Mouse (Mus musculus) hindlimb bud, embryonic 11.5 days (tissue): ENCODE measurements around the gene Pdcd1lg2.

Experiments
- DNase-seq: peaks from one replicate; pipeline ENCODE4 v3.0.0-alpha.2; 2012; ENCODE audit warnings: low read depth, low spot score; ENCODE audit errors: extremely low spot score

Pdcd1lg2 gene

DNA sequence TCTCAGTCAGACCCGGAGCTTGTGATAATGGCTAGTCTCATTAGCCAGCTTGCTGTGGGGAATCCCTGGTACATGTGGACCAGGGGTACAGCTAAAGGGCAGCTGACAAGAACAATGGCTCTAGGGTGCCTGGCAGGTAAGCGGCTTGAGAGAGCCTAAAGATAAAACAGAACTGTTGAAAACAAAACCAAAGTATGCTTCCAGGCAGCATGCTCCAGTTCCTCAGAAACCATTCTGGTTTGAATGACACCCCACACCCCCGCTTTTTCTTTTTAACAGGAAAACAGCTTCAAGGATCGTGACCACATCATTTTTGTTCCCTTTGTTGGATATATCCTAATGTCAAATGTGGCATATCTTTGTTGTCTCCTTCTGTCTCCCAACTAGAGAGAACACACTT is at the start of gene Pdcd1lg2:
Pdcd1lg2 (plus strand) TSS at position 301 of the 400 bp plus-strand sequence.
- no peak for DNase-seq

DNA sequence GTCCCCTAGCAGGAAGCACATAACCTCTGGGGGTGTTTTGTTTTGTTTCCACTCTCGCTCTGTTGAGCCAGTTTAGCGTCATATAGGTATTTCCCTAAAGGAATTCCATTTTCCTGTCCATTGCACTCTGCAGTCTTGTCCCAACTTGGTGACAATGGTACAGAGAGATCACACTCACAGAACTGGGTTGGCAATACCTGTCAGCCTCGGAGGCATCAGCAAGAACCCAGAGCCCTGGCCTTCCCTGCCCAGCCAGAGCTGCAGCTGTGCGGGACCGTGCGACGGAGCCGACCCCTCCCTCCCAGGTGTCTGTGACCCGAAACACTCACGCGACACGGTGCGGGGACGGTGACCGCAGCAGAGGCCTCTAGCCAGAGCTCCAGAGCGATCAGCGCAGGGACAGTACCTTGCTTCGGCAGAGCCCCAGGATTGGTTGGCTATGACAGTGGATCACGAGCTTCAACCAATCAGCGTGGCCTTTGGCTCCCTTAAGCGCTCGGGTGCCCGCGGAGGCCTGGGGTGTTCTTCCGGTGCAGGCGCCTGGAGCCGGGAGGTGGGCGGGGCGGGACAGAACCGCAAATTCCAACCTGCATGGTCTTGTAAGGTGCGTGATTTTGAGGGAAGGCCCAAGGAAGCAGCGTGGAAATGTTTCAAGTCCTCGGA is 49.1 kb upstream of the Pdcd1lg2 start:
- no peak for DNase-seq

DNA sequence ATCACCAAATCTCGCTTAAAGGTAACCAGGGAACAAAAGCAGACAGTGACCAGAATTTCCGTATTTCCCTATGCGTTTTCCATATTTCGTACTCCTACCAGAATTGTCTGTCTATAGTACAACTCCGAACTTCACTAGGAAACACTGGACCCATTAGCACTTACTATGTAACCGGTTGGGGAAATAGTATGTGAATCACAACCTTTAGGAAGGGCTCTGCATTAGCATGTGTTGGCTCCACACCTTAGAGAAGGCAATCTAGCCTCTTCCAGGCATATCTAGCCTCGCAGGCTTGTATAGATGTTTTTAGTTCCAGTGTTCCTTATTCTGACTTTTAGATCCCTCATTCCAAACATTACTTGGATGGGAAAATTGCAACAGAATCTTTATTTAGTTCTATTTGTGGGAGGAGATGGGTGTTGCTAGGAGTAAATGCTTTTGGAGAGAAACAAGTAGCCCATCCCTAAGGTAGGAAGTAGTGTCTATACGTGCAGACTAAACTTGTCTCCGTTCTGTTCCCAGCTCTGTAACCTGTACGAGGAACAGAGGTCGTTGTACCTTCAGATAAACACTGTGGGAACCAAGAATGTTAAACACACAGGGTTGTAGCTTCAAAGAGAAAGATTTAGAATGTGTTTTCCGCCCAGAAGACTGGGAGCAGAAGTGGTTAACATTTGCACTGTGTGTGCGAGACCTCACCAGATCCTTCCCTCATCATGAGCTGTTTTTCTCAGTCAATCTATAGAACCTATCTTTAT is 48.4 kb upstream of the Pdcd1lg2 start:
- DNase-seq: no peak

DNA sequence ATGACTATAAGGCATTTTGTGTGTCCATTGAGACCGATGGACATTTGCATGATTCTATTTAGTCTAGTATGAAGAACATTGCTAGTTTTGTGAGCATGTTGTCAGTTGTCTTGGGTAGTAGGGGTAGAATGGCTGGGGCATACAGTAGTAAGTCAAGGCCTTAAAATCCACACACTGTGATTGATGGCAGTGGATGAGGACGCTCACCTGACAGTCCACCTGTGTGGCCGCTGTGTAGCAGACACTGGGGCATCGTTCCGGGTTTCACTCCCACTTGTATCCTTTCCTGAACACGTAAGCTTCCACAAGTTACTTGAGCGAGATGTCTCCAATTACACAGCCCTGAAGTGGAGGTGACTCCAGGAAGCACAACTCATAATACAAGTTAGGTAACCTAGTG is 47.2 kb upstream of the Pdcd1lg2 start:
- DNase-seq: no peak

DNA sequence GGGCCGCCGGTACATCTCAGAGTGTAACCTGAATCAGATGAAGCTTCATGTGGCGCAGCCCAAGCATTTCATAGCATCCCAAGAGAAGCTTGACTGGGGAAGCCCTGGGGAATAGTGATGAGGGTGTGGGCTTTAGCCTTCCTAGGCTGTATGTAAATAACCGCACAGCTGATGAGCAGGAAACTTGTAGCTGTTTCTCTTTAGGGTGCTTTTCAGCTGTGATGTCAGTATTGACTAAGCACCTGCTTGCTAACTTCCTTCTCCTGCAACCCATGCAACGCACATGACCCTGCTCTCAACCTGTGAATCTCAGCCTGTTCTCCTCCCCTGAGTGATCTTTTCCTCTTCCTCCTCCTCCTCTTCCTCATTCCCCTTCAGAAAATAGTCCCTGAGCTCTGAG is 46.6 kb upstream of the Pdcd1lg2 start:
- no peak for DNase-seq

DNA sequence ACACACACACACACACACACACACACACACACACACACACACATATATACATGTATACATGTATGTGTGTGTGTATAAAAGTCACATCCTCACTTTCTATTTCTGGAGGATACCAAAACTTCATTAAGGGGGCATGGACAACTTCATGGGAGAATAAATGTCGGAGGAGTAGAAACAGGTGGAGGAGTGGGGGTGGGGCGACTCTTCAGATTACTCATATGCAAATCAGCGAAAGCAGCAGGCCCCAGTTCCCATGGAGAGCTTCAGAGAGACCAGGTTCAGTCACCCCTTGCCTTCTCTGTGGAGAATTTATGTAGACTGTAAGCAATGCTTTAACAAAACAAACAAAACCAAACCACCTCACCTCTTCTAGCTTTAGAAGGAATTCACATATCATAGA is 45.6 kb upstream of the Pdcd1lg2 start:
- DNase-seq: no peak

DNA sequence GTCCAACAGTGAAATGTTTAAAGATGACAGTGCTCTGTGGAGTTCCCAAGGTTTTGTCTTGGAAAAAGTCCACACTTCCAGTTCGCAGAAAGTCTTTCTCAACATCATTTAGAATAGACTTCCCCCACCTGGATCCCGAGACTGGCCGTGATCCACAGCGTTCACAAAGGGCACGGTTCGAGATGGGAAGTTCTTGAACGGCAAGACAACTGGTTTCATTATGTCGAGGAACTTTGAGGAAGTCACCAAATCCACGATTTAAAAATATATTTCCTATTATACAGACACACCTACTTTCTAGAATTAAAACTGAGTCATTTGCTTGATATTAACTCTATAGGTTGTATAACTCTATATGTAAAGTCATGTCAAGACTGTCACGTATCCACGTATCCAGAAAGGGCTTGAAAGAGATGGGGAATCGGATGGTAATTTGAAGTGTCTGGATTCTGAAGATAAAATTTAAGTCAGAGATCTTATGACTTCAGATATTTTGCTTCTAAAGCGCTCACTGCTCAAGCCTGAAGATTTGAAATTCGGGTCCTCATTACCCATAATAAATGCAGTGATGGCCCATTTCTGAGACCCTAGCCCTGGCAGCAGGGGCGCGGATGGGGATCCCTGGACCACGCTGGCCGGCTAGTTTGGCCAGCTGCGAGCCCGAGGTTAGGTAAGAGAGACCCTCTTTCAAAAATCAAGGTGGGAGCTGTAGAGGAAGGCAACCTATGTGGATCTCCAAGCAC is 44.3 kb upstream of the Pdcd1lg2 start:
- no peak for DNase-seq

DNA sequence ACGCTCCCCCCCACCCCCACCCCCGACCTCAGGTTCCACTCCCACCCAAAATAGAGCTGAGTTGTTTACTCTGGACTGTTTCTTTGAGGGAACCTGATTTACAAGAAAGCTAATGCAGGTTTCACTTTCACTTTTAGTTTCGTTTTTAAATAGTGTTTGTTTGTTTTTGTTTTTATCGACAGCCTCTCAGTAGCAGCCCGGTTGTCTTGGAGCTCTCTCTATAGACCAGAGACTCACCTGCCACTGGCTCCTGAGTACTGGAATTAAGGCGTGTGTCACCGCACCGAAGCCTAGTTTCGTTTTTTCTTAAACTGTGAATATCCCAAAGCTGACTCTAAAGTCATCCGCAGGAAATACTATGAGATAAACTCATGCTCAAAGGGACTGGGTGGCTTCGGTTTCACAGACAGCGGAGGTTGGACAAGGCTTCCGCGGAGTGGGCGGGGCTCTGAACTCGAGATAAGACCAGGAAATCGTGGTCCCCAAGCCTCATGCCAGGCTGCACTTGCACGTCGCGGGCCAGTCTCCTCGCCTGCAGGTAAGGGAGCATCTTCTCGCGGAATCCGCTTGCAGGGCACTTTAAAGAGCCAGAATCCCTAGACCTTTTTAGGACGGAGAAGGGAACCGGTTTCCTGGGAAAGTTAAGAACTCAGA is 43.6 kb upstream of the Pdcd1lg2 start, which contains the start of the genes Plgrkt and Cd274:
Plgrkt (minus strand) TSS at position 422 of the 654 bp plus-strand sequence.
Cd274 (plus strand) TSS at position 487 of the 654 bp plus-strand sequence.
- no peak for DNase-seq

DNA sequence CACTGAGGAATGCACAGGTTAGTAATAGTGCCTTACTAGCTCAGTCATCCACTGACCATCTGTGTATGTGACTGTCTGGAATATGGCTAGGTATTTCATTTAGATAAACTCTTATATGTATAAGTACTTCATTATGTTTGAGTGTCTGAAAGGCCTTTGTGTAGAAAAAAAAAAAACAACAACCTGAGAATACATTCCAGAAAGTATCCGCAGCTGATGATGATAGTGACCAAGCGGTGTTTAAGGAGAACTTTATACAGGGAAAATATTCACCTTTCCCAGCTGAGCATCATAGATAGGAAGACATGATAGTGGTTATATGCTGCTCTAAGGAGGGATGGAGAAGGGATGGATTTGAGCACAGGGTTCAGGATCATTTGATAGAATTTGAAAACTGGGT is 42.7 kb upstream of the Pdcd1lg2 start:
- DNase-seq: no peak

DNA sequence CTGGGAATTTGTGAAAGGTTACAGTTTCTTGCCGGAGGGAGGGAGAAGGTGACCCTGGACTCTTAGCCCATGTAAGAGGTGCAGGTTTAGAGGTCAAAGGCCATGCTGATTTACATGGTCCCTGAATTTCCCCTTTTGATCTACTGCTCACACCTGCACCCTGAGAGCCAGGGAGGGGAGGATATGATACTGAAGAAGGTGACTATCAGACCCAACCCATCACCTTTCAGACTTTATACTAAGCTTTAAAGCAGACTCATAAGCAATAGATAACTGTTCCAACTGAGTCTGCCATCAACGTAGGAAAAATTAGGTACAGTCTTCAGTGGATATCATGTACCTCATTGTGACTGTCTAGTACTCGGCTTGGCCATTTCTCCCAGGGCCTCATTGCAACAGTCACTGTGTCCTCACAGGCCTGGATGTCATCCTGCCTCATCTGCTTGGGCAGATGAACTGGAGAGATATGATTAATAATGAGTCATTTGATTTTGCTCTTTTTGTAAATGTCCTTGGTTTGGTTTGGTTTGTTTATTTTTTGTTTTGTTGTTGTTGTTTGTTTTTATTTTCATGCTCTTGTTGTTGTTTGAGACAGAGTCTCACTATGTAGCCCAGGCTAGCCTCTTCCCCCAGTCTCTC is 41.9 kb upstream of the Pdcd1lg2 start:
- DNase-seq: no peak

DNA sequence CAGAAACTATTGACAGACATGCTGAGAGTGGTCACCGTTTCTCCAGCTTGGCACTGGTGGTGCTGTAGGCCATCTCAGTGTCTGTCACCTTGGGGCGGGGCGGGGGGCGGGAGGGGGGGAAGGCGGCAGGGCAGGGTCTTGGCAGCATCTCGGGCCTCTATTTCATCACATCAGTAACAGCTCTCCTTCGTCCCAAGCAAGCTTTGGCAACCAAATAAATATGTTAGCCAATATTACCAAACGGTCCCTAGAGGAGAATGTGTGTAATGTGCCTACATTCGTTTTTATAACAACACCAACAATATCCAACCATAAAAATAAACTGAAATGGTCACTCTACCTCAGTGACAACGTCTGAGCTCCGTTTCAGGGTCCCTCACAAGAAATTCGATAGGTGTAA is 40.6 kb upstream of the Pdcd1lg2 start:
- no peak for DNase-seq

DNA sequence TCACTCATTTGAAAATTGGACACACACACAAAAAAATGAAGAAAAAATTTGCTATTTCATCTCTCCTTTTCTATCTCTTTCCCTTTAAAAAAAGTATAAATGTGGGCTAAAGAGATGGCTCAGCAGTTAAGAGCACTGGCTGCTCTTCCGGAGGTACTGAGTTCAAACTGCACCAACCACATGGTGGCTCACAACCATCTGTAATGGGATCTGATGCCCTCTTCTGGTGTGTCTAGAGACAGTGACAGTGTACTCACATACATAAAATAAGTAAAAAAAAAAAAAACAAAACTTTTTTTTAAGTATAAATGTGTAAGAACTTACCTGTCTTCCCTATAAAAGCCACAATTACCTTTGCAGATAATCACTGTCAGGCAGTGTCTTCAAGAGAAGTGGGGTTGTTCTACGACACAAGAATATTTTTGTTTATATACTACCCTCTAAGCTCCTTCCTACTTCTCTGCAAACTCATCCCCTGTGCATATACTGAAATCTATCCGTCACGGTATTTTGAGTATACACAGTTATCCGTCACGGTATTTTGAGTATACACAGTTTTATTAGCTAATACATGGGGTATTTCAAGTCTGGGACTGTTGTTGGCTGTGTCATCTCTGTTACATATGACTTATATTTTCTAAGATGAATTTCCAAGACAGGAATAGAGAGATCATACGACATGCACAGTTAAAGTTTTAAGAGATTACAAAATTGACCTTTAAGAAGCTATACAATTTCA is 40.0 kb upstream of the Pdcd1lg2 start:
- DNase-seq: no peak

DNA sequence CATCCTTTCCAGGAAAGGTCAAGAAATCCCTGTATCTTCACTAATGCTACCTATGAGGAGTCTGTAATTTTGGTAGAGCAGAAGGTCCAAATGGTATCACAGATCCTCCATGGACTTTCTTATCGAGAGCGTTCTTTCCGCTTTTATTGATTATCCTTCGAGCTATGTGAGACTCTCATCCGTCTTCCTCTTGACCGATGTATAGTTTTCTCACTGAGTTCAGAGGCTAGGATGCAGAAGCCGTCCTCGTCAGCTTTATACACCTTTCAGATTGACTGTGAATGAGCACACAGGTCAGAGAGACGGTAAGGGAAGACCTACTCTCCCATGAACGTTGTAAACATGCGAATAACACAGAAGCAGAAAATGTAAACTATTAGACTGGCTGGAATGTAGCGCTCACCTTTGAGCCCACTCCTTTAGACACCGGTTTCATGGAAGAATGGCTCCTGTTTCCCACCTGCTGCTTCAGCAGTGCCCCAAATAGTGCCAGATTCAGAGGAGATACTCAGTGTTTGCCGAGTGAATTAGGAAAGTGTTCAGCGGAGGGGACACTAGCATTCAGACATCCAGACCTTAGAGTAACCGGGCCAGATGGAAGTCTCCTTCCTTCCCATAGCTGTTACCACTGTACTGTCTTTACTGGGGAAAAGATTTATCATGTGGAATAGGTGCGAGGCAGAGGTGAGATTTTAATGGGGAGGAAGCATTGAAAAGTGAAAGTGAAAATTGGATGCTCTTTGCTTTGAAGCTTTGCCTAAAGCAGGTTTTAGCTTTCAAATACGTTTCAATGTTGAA is 39.2 kb upstream of the Pdcd1lg2 start:
- DNase-seq: no peak

DNA sequence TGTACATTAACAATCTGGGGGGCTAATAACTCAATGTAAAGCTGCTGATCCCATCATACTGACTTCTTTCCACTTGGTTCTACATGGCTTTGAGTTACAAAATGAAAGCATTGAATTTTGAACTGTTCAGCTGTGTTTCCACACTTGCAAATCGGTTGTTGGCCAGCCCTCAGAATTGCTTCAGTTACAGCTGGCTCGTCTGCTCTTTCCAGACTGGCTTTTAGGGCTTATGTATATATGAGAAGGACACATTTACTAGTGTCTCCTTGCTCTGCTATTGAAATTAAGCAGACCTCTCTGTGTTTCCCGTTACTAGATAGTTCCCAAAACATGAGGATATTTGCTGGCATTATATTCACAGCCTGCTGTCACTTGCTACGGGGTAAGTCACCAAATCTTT is 38.6 kb upstream of the Pdcd1lg2 start:
- no peak for DNase-seq

DNA sequence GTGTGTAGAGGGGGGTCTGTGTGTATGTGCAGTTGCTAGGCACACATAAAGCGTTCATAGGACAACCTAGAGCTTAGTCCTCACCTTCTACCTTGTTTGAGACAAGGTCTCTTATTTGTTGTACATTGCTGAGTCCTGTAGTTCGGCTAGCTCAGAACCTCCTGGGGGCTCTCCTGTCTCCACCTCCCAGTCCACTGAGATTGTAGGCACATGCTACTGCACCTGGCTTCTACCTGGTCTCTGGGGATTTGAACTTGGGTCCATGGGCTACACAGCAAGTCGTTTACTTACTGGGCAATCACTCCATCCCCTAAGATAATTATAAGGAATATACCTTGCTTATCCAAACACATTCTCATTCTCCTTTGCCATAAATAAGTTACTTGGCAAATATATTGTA is 38.1 kb upstream of the Pdcd1lg2 start:
- no peak for DNase-seq

DNA sequence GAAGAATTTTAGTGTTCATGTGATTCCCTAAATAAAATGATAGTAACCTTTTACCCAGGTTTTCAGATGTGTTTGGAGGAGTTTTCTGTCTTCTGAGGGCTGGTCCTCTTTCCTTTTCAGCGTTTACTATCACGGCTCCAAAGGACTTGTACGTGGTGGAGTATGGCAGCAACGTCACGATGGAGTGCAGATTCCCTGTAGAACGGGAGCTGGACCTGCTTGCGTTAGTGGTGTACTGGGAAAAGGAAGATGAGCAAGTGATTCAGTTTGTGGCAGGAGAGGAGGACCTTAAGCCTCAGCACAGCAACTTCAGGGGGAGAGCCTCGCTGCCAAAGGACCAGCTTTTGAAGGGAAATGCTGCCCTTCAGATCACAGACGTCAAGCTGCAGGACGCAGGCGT is 37.3 kb upstream of the Pdcd1lg2 start:
- DNase-seq: no peak

DNA sequence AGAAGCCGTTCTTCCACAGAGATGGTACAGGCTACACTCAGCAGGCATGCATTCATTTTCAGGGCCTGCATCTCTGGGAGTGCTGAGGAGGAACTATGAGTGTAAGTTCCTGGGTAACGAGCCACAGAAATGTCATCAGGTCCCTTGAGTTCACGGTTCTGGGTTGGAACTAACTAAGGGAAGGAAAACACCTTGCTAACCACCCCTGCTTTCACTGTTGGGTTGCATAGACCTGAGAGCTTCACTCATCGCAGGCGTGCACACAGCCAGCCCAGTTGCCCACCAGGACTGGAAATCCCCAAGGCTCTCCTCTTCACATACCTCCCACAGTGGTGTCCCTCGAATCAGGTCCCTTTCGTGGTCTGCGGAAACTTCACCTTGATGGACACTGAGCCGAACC is 35.8 kb upstream of the Pdcd1lg2 start:
- DNase-seq: no peak

DNA sequence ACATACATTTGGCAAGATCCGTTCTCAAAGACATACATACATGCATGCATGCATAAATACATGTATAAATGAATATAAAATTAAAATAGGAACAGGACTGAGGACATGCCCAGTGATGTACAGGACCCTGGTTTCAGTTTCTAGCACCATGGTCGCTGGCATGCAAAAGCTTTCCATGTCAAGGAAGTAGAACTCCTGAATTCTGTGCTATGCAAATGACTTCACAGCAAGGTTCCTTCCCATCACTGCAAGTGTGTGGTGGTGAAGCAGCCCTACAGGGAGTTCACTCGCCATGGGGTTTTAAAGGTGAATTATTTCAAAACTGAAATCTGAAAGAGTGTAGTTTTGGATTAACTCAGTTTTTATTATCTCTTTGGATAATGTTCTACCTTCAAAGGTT is 34.3 kb upstream of the Pdcd1lg2 start:
- DNase-seq: no peak

DNA sequence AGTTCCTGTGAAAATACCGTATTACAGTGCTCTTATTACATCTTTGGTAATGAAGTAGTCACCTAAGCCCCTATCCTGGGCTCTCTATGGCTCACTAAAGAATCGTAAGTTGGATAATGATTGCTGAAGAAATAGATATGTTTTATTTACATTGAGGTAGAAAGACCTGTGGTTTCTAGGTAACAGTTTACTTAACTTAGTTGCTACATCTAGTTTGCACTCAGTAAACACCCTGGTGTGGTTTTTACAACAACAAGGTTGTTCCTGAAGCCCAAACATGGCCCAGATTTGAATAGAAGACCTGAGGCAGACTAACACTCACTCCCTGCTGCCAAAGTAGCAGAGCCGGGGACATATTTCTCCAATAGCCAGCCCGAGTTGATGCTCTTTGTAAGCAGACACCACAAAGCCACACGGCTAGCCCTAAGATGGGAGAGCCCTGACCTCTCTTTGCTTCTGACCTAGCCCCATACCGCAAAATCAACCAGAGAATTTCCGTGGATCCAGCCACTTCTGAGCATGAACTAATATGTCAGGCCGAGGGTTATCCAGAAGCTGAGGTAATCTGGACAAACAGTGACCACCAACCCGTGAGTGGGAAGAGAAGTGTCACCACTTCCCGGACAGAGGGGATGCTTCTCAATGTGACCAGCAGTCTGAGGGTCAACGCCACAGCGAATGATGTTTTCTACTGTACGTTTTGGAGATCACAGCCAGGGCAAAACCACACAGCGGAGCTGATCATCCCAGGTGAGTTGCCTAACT is 30.7 kb upstream of the Pdcd1lg2 start:
- DNase-seq: no peak
